Mouse (Mus musculus) hindbrain, embryonic 15.5 days (tissue): ENCODE measurements around the gene Slc30a7. TPM values are rescaled to one million over a fixed set of nuclear protein-coding genes. Genes with fewer than 3 reads are reported as not detected.

Experiments used
- ATAC-seq: fragments of 200-750 bp; cut with Nextera tagmentation; 2 replicates; pipeline ENCODE4 v1.8.0; 2017; ENCODE audit warnings: low read depth, moderate number of reproducible peaks, moderate TSS enrichment; ENCODE audit not compliant: low FRiP score
- H3K27ac ChIP-seq: fragments of 300-500 bp; sonication (generic); replicated peaks from 2 replicates; pipeline ENCODE4 v1.5.1; 2015; ENCODE audit warnings: mild to moderate bottlenecking, inconsistent platforms
- H3K27me3 ChIP-seq: fragments of 300-500 bp; sonication (generic); 2 replicates; pipeline ENCODE4 v1.6.1; 2015; ENCODE audit warnings: control low read depth, inconsistent platforms
- H3K36me3 ChIP-seq: fragments of 300-500 bp; sonication (generic); 2 replicates; pipeline ENCODE4 v1.6.1; 2015; ENCODE audit warnings: control low read depth, inconsistent platforms
- H3K4me1 ChIP-seq: fragments of 300-500 bp; sonication (generic); replicated peaks from 2 replicates; pipeline ENCODE4 v1.6.1; 2015; ENCODE audit warnings: control low read depth, inconsistent platforms
- H3K4me2 ChIP-seq: fragments of 300-500 bp; sonication (generic); 2 replicates; pipeline ENCODE4 v1.6.1; 2015; ENCODE audit warnings: moderate library complexity, mild to moderate bottlenecking, inconsistent platforms
- H3K4me3 ChIP-seq: fragments of 300-500 bp; sonication (generic); 2 replicates; pipeline ENCODE4 v1.5.1; 2015; ENCODE audit warnings: mild to moderate bottlenecking, inconsistent platforms
- H3K9ac ChIP-seq: fragments of 300-500 bp; sonication (generic); 2 replicates; pipeline ENCODE4 v1.6.1; 2015; ENCODE audit warnings: inconsistent platforms
- H3K9me3 ChIP-seq: fragments of 300-500 bp; sonication (generic); 2 replicates; pipeline ENCODE4 v1.6.1; 2016; ENCODE audit warnings: control low read depth, inconsistent platforms
- WGBS: fragments of 180-500 bp; shearing (Covaris S2); methylation state at CpG from one replicate; pipeline ENCODE4 v1.1.7; 2015; 5-methylcytosine and 5-hydroxymethylcytosine counted together
- polyA plus RNA-seq: library from polyadenylated mRNA; unstranded; fragments of >200 nt; fragmentation: Nextera tagmentation; extraction: Ambion mirVana; gene quantifications from 2 replicates; pipeline ENCODE4 v1.2.1, GENCODE M21; 2015

Slc30a7 gene
- polyA plus RNA-seq, 1 experiment from 2014 or later: 16.7 TPM

- H3K9ac ChIP-seq: no peak overlapping the region
- H3K4me1 ChIP-seq: no peaks in the 10 kb centered on the region
- no peak overlapping the region for H3K4me3 ChIP-seq
- H3K36me3 ChIP-seq: peaks cover 45% of the 10 kb centered on the region
- H3K27me3 ChIP-seq: no peaks in the 10 kb centered on the region
- no peak overlapping the region for H3K27ac ChIP-seq
- WGBS: 97% methylated on average over 8 of the region's 8 CpGs
- ATAC-seq: no peak
- H3K4me2 ChIP-seq: no peak overlapping the region
- H3K9me3 ChIP-seq: no peaks in the 10 kb centered on the region
Observed at GRCm38 (mm10) chr3:115983217-115983616, 24.0 kb downstream of the Slc30a7 start.

- H3K36me3 ChIP-seq: peaks cover 33% of the 10 kb centered on the region
- no peaks in the 10 kb centered on the region for H3K9me3 ChIP-seq
- H3K9ac ChIP-seq: no peak overlapping the region
- no peaks in the 10 kb centered on the region for H3K4me1 ChIP-seq
- no peak for ATAC-seq
- H3K4me2 ChIP-seq: no peak overlapping the region
- 44% methylated on average over 1 of the region's 1 CpGs for WGBS
- H3K27ac ChIP-seq: no peak overlapping the region
- H3K27me3 ChIP-seq: no peaks in the 10 kb centered on the region
- H3K4me3 ChIP-seq: no peak overlapping the region
Observed at GRCm38 (mm10) chr3:115979000-115979399, 28.2 kb downstream of the Slc30a7 start.

- H3K4me2 ChIP-seq: no peak overlapping the region
- no peak overlapping the region for H3K9ac ChIP-seq
- no peaks in the 10 kb centered on the region for H3K27me3 ChIP-seq
- H3K9me3 ChIP-seq: no peaks in the 10 kb centered on the region
- 89% methylated on average over 10 of the region's 10 CpGs for WGBS
- no peaks in the 10 kb centered on the region for H3K4me1 ChIP-seq
- no peak overlapping the region for H3K4me3 ChIP-seq
- ATAC-seq: no peak
- H3K36me3 ChIP-seq: peaks cover 26% of the 10 kb centered on the region
- no peak overlapping the region for H3K27ac ChIP-seq
Observed at GRCm38 (mm10) chr3:115974995-115975394, 32.2 kb downstream of the Slc30a7 start.

- WGBS: 94% methylated on average over 6 of the region's 6 CpGs
- peaks cover 27% of the 10 kb centered on the region for H3K36me3 ChIP-seq
Observed at GRCm38 (mm10) chr3:115974228-115974627, 33.0 kb downstream of the Slc30a7 start.

GRCm38 (mm10) chr3:115971891-115972646 lies 35.1 kb downstream of the Slc30a7 start:
- Histone ChIP-seq H3K27ac (no peak overlapping the region), H3K9ac (no peak overlapping the region), H3K9me3 (no peaks in the 10 kb centered on the region), H3K36me3 (peaks cover 23% of the 10 kb centered on the region), H3K4me3 (no peak overlapping the region), H3K4me2 (no peak overlapping the region), H3K4me1 (no peaks in the 10 kb centered on the region), H3K27me3 (no peaks in the 10 kb centered on the region)
- ATAC-seq: no peak
- 95% methylated on average over 14 of the region's 14 CpGs for WGBS

More at GRCm38 (mm10) chr3:115974228-115974627, 33.0 kb downstream of the Slc30a7 start:
- no peaks in the 10 kb centered on the region for H3K27me3 ChIP-seq
- H3K9ac ChIP-seq: no peak overlapping the region
- H3K4me2 ChIP-seq: no peak overlapping the region
- ATAC-seq: no peak
- no peak overlapping the region for H3K27ac ChIP-seq
- no peak overlapping the region for H3K4me3 ChIP-seq
- no peaks in the 10 kb centered on the region for H3K4me1 ChIP-seq
- no peaks in the 10 kb centered on the region for H3K9me3 ChIP-seq

GRCm38 (mm10) chr3:115971045-115971785 lies 36.0 kb downstream of the Slc30a7 start:
- H3K4me2 ChIP-seq: no peak overlapping the region
- 95% methylated on average over 20 of the region's 20 CpGs for WGBS
- H3K9ac ChIP-seq: no peak overlapping the region
- H3K4me1 ChIP-seq: no peaks in the 10 kb centered on the region
- H3K36me3 ChIP-seq: peaks cover 19% of the 10 kb centered on the region; the same call in 1 of the 2 replicates
- no peak overlapping the region for H3K4me3 ChIP-seq
- no peak overlapping the region for H3K27ac ChIP-seq
- ATAC-seq: no peak
- no peaks in the 10 kb centered on the region for H3K9me3 ChIP-seq
- H3K27me3 ChIP-seq: no peaks in the 10 kb centered on the region

GRCm38 (mm10) chr3:115968745-115969530 lies 38.3 kb downstream of the Slc30a7 start:
- H3K4me3 ChIP-seq: no peak overlapping the region
- peaks cover 19% of the 10 kb centered on the region; the same call in 1 of the 2 replicates for H3K36me3 ChIP-seq
- no peak overlapping the region for H3K9ac ChIP-seq
- no peak overlapping the region for H3K4me2 ChIP-seq
- no peaks in the 10 kb centered on the region for H3K27me3 ChIP-seq
- peak overlapping the region; percentile 55 for H3K27ac ChIP-seq
- no peaks in the 10 kb centered on the region for H3K4me1 ChIP-seq
- 79% methylated on average over 10 of the region's 10 CpGs for WGBS
- ATAC-seq: peak; percentile 91
- no peaks in the 10 kb centered on the region for H3K9me3 ChIP-seq

GRCm38 (mm10) chr3:115964071-115964470 lies 43.1 kb downstream of the Slc30a7 start:
- no peak overlapping the region for H3K4me2 ChIP-seq
- 74% methylated on average over 5 of the region's 5 CpGs for WGBS
- H3K4me1 ChIP-seq: no peaks in the 10 kb centered on the region
- no peak overlapping the region for H3K4me3 ChIP-seq
- H3K27ac ChIP-seq: no peak overlapping the region
- no peaks in the 10 kb centered on the region for H3K36me3 ChIP-seq
- no peaks in the 10 kb centered on the region for H3K27me3 ChIP-seq
- no peak overlapping the region for H3K9ac ChIP-seq
- ATAC-seq: no peak
- no peaks in the 10 kb centered on the region for H3K9me3 ChIP-seq

GRCm38 (mm10) chr3:115963597-115963996 lies 43.6 kb downstream of the Slc30a7 start:
- Histone ChIP-seq H3K4me2 (no peak overlapping the region), H3K4me3 (no peak overlapping the region), H3K9ac (no peak overlapping the region), H3K9me3 (no peaks in the 10 kb centered on the region), H3K27ac (no peak overlapping the region), H3K36me3 (no peaks in the 10 kb centered on the region), H3K4me1 (no peaks in the 10 kb centered on the region), H3K27me3 (no peaks in the 10 kb centered on the region)
- ATAC-seq: no peak
- 95% methylated on average over 1 of the region's 1 CpGs for WGBS

GRCm38 (mm10) chr3:115962028-115962415 lies 45.2 kb downstream of the Slc30a7 start:
- H3K9ac ChIP-seq: no peak overlapping the region
- H3K4me3 ChIP-seq: no peak overlapping the region
- no peaks in the 10 kb centered on the region for H3K27me3 ChIP-seq
- ATAC-seq: no peak
- H3K27ac ChIP-seq: no peak overlapping the region
- H3K4me1 ChIP-seq: no peaks in the 10 kb centered on the region
- no peak overlapping the region for H3K4me2 ChIP-seq
- H3K9me3 ChIP-seq: no peaks in the 10 kb centered on the region
- WGBS: 49% methylated on average over 4 of the region's 4 CpGs
- H3K36me3 ChIP-seq: peaks cover 9% of the 10 kb centered on the region

GRCm38 (mm10) chr3:115961311-115962027 lies 45.7 kb downstream of the Slc30a7 start:
- WGBS: 80% methylated on average over 11 of the region's 11 CpGs
- no peak overlapping the region for H3K4me3 ChIP-seq
- ATAC-seq: no peak

More at GRCm38 (mm10) chr3:115961311-115962027, 45.7 kb downstream of the Slc30a7 start:
- no peak overlapping the region for H3K4me2 ChIP-seq
- no peaks in the 10 kb centered on the region for H3K27me3 ChIP-seq
- H3K36me3 ChIP-seq: peaks cover 11% of the 10 kb centered on the region
- H3K4me1 ChIP-seq: no peaks in the 10 kb centered on the region
- no peak overlapping the region for H3K9ac ChIP-seq
- H3K27ac ChIP-seq: no peak overlapping the region
- H3K9me3 ChIP-seq: no peaks in the 10 kb centered on the region
